11 mouse cellular contexts compared by ENCODE assay signal in the genomic region with DNA sequence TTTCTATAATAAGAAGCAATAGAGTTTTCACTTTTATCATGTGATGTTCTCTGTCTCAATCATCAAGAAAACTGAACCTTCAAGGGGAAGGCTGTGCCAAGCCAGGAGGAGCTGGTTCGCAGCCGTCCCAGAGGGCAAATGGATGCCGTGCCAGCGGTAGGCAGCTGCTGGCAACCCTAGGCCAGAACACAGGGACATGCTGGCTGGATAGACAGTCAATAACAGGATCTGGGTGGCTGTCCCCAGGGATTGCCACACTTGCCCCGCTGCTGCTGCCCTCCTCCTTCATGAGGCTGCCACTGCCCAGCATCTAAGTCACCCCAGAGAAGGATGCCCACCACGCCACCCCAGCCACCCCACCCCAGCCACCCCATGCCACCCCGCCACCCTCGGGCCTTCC. TPM values are rescaled to one million over a fixed set of nuclear protein-coding genes. Genes with fewer than 3 reads are reported as not detected.
"Had no signal": no experiment of that assay in that cellular context is flagged by ENCODE, and none has a peak within 500 bp of the region (broad histone marks: within the 10 kb centered on the region; RNA-seq: fewer than 3 reads in every experiment).

No protein-coding gene starts in this region.

- H3K27ac ChIP-seq: left cerebral cortex, adult 2 months; limb, embryonic 10.5 days; liver, embryonic 13.5 days; midbrain, embryonic 12.5 days; stomach, embryonic 15.5 days had no signal

- H3K27me3 ChIP-seq: lung, embryonic 15.5 days; stomach, embryonic 15.5 days had no signal

- H3K4me2 ChIP-seq: liver, embryonic 13.5 days; midbrain, embryonic 12.5 days; stomach, embryonic 15.5 days had no signal

- H3K4me3 ChIP-seq: left cerebral cortex, adult 2 months; limb, embryonic 10.5 days; liver, embryonic 13.5 days; lung, embryonic 15.5 days; midbrain, embryonic 12.5 days; stomach, embryonic 15.5 days had no signal

- ATAC-seq: midbrain, embryonic 16.5 days had no signal

- H3K36me3 ChIP-seq: limb, embryonic 10.5 days; liver, embryonic 13.5 days; lung, embryonic 15.5 days; midbrain, embryonic 12.5 days; stomach, embryonic 15.5 days had no signal

- H3K4me1 ChIP-seq: midbrain, embryonic 12.5 days had no signal

- DNase-seq: liver, embryonic 13.5 days; thymus, adult 2 months; thymus, postnatal 25 days had no signal

- H3K9ac ChIP-seq: liver, embryonic 13.5 days; liver, postnatal 0 days; lung, embryonic 15.5 days; midbrain, embryonic 12.5 days; stomach, embryonic 15.5 days had no signal

- H3K9me3 ChIP-seq: limb, embryonic 10.5 days; lung, embryonic 15.5 days; stomach, embryonic 15.5 days had no signal

RNA-seq across cellular contexts. Expression of a gene that starts 7.0 kb away (rescaled TPM):
- total RNA-seq: neutrophil, adult 5-6 weeks had no signal
